Mouse (Mus musculus) erythroblast, adult 5-6 weeks (primary cell): ENCODE results near the gene Gm20517. TPM values are rescaled to one million over a fixed set of nuclear protein-coding genes. Genes with fewer than 3 reads are reported as not detected.

Source experiments
- ATAC-seq: replicated peaks from 2 replicates; pipeline ENCODE4 v1.8.0; 2016; ENCODE audit warnings: moderate number of reproducible peaks, mild to moderate bottlenecking, moderate TSS enrichment, inconsistent platforms; ENCODE audit not compliant: poor library complexity, low FRiP score, severe bottlenecking
- total RNA-seq, 2 experiments: library from RNA; stranded (forward) in 1 of 2; stranded (reverse) in 1 of 2; fragments of 150-400 nt in 1 of 2; fragments of 200-764, 138-1000 nt in 1 of 2; gene quantifications; 2 replicates each; pipeline versions ENCODE4 v1.2.3 to v1.2.4; 2015 to 2017; ENCODE audit warnings: low replicate concordance in 2 of 2

Gene Gm20517
- total RNA-seq, 2 experiments from 2014 or later = 4.8 to 6.3 TPM

- ATAC-seq = no peak
Measured at GRCm38 (mm10) chr17:47663009-47663713, 51.8 kb downstream of the Gm20517 start.

- ATAC-seq = no peak
Measured at GRCm38 (mm10) chr17:47664474-47664873, 53.1 kb downstream of the Gm20517 start.

GRCm38 (mm10) chr17:47669166-47669565, 57.8 kb downstream of the Gm20517 start:
- ATAC-seq = no peak

- no peak for ATAC-seq
Measured at GRCm38 (mm10) chr17:47671988-47672310, 60.6 kb downstream of the Gm20517 start.

- no peak for ATAC-seq
Measured at GRCm38 (mm10) chr17:47672311-47673111, 61.1 kb downstream of the Gm20517 start.

GRCm38 (mm10) chr17:47676581-47676980, 65.2 kb downstream of the Gm20517 start:
- ATAC-seq = 0 out of 2 replicates have a peak, but pooled peaks have one; percentile 54

- ATAC-seq = no peak
Measured at GRCm38 (mm10) chr17:47678238-47678637, 66.8 kb downstream of the Gm20517 start.

GRCm38 (mm10) chr17:47678702-47679101, 67.3 kb downstream of the Gm20517 start:
- no peak for ATAC-seq

- no peak for ATAC-seq
Measured at GRCm38 (mm10) chr17:47682836-47683235, 71.4 kb downstream of the Gm20517 start.

- peak; percentile 95 for ATAC-seq
Measured at GRCm38 (mm10) chr17:47687409-47688343, 76.3 kb downstream of the Gm20517 start.

GRCm38 (mm10) chr17:47688344-47688607, 76.9 kb downstream of the Gm20517 start, which contains the start of gene Tomm6:
TSS of gene Tomm6 (minus strand) at chr17:47688386.
- no peak for ATAC-seq

GRCm38 (mm10) chr17:47688608-47689575, 77.5 kb downstream of the Gm20517 start, which contains the start of gene Frs3:
TSS of gene Frs3 (plus strand) at chr17:47689030.
- ATAC-seq = no peak

GRCm38 (mm10) chr17:47689894-47690293, 78.5 kb downstream of the Gm20517 start:
- no peak for ATAC-seq

GRCm38 (mm10) chr17:47691650-47692049, 80.3 kb downstream of the Gm20517 start:
- ATAC-seq = no peak

- ATAC-seq = no peak
Measured at GRCm38 (mm10) chr17:47693671-47694441, 82.5 kb downstream of the Gm20517 start.

GRCm38 (mm10) chr17:47694442-47694502, 82.9 kb downstream of the Gm20517 start, which contains the start of gene Gm21981:
TSS of gene Gm21981 (minus strand) at chr17:47694455.
- ATAC-seq = no peak

- ATAC-seq = peak; percentile 88
Measured at GRCm38 (mm10) chr17:47694503-47695336, 83.3 kb downstream of the Gm20517 start, which contains the start of gene Prickle4. TSS of gene Prickle4 (minus strand) at chr17:47694736.

- no peak for ATAC-seq
Measured at GRCm38 (mm10) chr17:47695337-47695710, 83.9 kb downstream of the Gm20517 start.
